Mouse (Mus musculus): Measurements from ENCODE around the gene Pgam5.

Pgam5 gene

DNA sequence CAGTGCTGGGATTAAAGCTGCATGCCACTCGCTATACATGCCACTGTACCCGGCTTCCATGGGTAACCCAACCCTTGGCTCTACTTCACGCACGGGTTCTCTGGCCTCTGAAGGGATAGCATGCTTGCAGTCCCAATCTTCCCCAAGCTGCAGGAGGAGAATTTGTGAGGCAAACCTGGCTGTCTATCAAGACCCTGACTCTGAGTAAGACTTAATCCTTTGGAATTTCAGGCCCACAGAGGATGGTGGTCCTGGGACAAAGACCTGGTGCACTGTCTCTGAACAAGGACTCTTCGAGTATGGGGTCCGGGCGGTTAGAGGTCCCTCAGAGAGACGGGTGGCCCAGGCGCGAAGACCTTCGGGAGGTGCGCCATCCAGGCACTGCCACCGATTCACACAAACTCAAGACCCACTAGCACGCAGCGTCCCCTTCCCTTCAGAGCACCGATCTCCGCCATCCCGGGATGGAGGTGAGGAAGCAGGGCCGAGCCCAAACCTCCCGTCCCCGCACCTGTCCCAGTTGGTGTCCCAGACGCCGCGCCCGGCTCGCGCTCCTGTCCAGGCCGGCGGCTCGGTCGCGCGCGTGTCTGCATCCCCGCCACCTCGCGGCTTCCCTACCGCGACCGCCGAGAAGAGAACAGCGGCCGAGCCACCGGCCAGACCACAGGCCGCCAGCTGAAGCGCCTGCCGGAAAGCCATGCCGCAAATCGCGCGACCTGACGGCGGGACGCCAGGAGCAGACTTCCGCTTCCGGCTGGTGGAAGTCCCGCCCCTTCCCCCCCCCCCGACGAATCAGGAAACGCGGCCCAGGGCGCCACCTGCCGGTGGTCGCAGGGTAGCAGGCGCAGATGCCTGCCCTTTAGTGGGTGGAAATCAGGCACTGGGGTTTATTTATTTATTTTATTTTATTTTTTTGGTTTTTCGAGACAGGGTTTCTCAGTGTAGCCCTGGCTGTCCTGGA lies at the start of gene Pgam5:
Gene Pgam5 (minus strand): TSS at position 773 of the 961 bp plus-strand sequence.
- TF ChIP-seq GATA4 (IDR thresholded peaks at IDR 0.05; ENCODE audit: insufficient replicate concordance, low read length): no peak; the same call in 1 of the 2 replicates

DNA sequence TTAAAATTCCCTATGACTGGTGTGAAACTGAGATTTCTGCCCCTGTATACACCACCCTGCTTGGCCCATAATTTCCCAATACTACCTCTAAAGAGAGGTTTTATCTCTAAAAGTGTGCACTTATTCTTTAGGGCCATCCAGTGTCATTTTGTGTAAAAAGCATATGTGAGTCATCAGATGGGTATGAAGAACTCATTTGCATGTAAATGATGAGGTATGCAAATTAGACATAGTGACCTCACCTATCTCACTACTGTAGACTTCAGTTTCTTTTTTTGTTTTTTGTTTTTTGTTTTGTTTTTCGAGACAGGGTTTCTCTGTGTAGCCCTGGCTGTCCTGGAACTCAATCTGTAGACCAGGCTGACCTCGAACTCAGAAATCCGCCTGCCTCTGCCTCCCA lies 43.4 kb upstream of the Pgam5 start:
- TF ChIP-seq GATA4 (IDR thresholded peaks at IDR 0.05; ENCODE audit: insufficient replicate concordance, low read length): no peak

DNA sequence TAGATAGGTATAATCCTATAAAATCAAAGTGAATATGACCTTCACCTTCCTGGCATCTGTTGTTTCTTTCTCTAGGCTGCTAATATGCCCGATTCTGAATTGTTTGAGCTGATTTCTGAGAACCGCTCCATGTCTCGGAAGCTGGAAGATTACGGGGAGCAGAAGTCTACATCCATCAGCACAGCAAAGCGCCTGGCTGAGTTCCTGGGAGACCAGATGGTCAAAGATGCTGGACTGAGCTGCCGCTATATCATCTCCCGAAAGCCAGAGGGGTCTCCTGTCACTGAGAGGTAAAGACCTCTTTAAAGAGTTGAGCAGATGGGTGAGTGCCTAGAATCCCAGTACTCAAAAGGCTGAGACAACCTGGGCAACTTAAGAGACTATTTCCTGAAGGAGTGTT lies 39.1 kb upstream of the Pgam5 start:
- no peak for TF ChIP-seq GATA4 (IDR thresholded peaks at IDR 0.05; ENCODE audit: insufficient replicate concordance, low read length)

DNA sequence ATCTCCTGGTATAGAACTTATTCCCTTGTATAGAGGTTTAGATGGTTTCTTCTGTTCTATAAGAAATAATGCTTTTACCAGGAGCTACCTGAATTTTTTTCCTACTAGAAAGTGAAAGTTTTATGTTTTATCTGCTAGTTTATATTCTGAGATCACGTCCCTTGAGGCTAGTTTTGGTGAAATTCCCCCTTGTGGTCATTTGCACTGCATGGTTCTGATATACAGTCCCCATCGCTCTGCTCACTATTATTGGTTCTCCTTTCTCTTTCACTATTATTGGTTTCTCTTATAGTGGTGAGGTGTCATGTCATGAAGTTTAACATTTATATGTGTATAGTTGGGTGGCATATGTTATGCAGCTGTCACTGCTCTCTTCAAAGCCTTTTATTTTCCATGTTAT lies 30.9 kb upstream of the Pgam5 start:
- TF ChIP-seq GATA4 (IDR thresholded peaks at IDR 0.05; ENCODE audit: insufficient replicate concordance, low read length): no peak

DNA sequence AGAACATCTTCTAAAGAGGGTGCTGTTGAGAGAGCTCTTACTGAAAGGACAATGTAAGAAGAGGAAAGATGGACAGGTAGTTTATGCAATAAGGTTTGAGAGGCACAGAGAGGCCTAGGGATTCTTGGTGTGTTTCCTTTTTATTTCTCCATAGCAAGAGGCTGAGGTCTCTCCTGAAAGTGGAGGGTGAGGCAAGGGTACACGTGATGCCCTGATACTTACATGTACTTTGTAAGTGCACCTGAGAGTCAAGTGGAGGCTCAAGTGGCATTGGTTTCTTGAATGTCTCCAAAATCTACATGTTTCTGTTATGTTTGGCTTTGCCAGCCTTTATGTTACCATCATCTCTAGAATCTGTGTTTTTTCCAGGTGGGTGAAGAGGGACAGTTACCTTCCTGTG lies 26.9 kb upstream of the Pgam5 start:
- TF ChIP-seq GATA4 (IDR thresholded peaks at IDR 0.05; ENCODE audit: insufficient replicate concordance, low read length): no peak

DNA sequence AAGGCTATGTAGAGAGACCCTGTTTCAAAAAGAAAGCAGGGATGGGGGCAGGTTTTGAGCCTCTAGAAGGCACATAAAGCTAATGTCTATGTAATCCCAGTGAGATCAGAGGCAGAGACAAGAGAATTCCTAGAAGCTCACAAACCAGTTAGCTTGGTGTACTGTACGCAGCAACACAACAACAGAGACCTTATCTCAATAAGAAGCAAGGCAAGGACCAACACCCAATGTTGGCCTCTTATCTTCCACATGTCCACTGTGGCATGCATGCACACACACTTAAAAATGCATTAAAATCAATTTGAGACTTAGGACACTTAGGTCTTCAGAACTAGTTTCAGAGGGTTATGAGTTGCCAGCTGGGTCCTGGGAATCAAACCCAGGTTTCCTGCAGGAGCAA lies 21.9 kb upstream of the Pgam5 start:
- TF ChIP-seq GATA4 (IDR thresholded peaks at IDR 0.05; ENCODE audit: insufficient replicate concordance, low read length): no peak

DNA sequence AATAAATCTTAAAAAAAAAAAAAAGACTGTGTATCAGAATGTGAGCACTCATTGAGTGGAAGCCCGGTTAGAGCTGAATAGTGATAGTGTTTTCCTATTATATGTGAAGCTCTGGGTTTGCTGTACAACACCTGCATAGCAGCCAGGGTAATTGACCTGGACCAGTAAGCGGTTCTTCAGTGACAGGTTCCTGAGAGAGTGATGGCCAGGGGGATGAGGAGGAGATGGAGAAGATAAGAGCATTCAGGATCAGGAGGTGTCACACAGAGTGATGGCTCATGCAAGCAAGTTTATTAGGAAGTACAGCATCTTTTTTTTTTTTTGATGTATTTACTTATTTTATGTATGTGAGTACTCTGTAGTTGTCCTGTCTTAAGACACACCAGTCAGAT lies 17.4 kb upstream of the Pgam5 start:
- TF ChIP-seq GATA4 (IDR thresholded peaks at IDR 0.05; ENCODE audit: insufficient replicate concordance, low read length): no peak

DNA sequence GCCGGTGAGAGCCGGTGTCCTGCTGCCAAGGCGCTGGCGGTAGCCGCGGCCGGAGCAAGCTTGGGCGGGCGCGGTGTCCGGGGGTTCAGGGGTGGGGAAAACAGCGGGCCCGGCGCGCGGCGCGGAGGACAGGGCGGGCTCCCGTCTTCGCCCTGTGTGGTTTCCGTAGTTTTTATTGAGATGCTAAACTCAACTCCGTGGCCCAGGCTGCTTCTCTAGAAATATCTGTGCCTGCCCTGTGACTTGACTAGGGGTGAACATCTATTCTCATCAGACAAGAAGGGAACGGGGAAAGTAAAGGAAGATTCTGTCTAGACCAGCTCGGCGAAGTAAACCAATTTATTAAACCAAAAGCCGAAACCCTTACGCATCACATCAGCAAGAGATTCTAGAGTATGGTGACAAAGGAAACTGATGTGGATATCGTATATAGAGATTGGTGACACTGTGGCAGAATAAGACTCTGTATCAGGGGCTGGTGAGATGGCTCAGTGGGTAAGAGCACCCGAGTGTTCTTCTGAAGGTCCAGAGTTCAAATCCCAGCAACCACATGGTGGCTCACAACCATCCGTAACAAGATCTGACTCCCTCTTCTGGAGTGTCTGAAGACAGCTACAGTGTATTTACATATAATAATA lies 16.9 kb upstream of the Pgam5 start:
- TF ChIP-seq GATA4 (IDR thresholded peaks at IDR 0.05; ENCODE audit: insufficient replicate concordance, low read length): no peak

DNA sequence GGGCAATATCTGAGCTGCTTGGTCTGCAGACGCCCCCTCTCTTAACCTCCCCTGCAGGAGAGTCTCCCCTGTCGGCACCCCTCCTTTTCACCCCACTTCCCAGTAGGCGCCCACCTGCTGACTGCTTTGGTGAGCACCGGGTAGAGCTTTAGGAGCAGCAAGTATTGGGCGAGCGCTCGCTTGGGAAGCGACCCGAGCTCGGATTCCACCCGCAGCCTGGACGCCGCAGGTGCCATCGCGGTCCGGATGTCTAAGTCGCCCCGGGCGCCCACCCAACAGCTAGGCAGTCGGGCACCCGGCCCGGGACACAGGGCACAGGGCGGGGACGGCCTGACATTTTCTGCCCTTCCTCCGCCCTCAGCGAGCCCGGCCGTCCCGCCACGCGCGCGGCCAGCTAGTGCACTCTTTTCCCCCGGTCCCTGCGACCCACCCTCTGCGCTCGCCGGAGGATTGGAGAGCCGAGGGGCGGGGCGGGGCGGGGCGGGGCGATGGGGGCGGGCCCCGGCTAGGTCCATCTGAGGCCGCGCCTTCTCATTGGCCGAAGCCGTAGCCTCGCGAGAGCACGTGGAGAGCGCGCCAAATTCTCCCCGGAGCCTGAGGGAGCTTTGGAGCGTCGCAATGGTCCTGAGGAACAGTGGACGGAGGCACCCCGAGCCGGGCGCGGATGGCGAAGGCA lies 16.2 kb upstream of the Pgam5 start, which contains the start of the genes Pxmp2 and Pole:
Gene Pxmp2 (minus strand): TSS at position 417 of the 676 bp plus-strand sequence.
Gene Pole (plus strand): TSS at position 537 of the 676 bp plus-strand sequence.
- TF ChIP-seq GATA4 (IDR thresholded peaks at IDR 0.05; ENCODE audit: insufficient replicate concordance, low read length): no peak

DNA sequence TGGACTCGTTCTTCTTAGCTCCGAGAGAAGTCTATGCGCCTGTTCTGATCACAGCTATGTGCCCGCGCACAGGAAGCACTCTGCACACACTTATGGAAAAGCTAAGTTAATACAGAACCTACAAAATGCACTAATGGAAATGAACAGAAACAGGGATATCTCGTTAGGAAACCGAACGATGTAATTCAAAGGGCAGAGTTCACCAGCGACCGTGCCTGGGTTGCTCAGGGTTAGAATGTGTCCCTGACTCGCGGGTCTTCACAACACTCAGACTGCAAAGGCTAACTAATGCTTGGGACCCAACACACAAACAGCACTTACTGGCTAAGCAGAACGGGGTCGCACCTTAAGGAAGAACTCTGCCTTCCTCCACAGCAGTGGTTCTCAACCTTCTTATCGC lies 15.4 kb upstream of the Pgam5 start:
- no peak for TF ChIP-seq GATA4 (IDR thresholded peaks at IDR 0.05; ENCODE audit: insufficient replicate concordance, low read length)

DNA sequence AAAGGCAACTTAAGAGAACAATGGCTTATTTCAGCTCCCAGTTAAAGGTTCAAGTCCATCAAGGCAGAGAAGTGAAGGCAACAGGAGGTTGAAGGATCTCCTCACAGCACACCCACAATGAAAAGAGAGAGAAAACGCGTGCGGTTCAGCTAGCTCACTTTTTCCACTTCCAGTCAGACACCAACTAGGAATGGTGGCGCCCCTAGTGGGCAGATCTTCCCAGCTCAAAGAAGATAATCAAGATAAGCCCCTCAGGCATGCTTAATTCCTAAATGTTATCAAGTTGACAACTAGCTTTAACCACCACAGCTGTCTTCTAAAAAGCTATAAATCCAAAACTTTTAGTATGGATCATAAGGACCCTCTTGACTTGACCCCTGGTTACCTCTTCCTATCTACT lies 14.8 kb upstream of the Pgam5 start:
- peak; percentile 47; the same call in 1 of the 2 replicates for TF ChIP-seq GATA4 (IDR thresholded peaks at IDR 0.05; ENCODE audit: insufficient replicate concordance, low read length)

DNA sequence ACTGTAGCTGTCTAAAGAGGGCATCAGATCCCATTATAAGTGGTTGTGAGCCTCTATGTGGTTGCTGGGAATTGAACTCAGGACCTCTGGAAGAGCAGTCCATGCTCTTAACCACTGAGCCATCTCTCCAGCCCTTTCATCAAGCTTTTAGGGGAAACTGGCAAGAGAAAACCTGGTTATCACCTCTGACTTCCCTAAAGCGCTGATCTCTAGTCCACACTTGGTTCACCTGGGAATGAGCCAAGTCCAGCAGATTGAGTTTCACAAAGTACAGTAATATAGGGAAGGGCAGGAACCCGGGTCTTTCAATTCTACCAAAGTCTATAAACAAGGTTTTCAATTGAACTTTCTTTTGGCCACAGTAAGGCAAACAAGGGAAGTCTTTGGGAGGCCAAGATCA lies 12.3 kb upstream of the Pgam5 start:
- TF ChIP-seq GATA4 (IDR thresholded peaks at IDR 0.05; ENCODE audit: insufficient replicate concordance, low read length): no peak

DNA sequence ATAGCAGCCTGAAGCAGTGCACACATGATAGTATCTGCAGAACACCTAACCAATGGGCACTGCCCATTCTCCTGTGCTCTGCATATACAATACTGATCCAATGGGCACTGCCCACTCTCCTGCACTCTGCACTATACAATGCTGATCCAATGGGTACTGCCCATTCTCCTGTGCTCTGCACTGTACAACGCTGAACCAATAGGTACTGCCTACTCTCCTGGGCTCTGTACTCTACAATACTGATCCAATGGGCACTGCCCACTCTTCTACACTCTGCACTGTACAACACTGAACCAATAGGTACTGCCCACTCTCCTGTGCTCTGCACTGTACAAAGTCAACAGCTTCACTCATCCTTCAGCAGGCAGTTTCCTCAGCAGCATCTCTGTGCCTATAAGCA lies 7.2 kb upstream of the Pgam5 start:
- TF ChIP-seq GATA4 (IDR thresholded peaks at IDR 0.05; ENCODE audit: insufficient replicate concordance, low read length): no peak

DNA sequence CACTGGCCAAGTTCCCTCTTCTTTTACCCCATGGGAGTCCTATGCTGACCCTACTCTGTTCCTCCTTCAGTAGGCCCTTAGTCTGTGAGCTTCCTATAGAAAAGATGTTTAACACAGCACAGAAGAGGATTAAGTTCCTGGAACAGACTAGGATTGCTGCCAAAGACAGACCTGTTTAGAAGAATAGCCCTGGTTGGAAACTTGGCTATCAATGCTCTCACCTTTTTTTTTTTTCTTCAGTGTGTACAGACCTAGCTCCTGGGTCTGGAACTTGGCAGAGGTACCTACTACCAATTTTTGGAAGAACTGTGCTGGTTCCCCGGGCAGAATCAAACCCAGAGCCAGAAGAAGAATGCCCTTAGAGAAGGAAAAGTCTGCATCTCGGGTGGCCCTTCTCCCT lies 6.7 kb upstream of the Pgam5 start:
- no peak for TF ChIP-seq GATA4 (IDR thresholded peaks at IDR 0.05; ENCODE audit: insufficient replicate concordance, low read length)

DNA sequence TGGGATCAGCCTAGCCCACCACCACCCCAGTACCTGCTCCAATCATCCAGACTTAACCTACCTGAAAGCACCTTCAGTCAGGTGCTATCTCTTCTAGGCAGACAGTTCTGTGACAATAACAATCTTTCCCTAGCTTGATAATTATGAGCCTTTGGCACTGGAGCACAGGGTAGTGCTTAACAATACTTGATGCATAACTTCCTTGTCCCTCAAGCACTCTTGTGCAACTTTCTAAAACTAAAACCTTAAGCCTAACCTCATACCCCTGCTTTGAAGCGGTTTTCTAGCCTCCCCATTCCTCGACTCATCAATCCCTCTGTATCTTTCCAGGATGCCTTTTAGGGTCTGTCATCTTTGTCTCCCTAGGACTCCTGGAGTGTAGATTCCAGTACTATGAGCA lies 5.1 kb upstream of the Pgam5 start:
- TF ChIP-seq GATA4 (IDR thresholded peaks at IDR 0.05; ENCODE audit: insufficient replicate concordance, low read length): no peak

DNA sequence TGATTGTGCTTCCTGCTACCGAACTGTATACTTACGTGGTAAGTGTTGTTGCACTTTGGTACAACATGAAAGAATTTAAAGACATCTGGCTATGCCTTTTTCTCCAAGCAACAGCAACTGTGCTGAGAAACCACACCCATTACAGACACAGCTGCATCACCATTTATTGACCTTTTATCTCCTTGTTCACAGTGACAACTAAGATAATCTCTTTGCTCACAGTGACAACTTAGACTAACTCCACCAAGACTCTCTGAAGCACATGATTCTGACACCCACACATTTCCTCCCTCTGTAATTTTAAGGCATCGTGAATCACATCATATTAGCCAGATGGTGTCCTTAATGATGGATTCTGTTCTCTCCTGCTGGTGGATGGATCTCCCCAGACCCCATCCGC lies 4.4 kb upstream of the Pgam5 start:
- no peak for TF ChIP-seq GATA4 (IDR thresholded peaks at IDR 0.05; ENCODE audit: insufficient replicate concordance, low read length)

Data from liver, adult (tissue).